Mouse (Mus musculus) cortical plate, adult 2 months (tissue): ENCODE measurements around the gene Apbb2.

Experiments
- CTCF ChIP-seq: fragments of 200-500 bp; IDR thresholded peaks from 2 replicates; pipeline ENCODE4 v1.5.1; 2011; ENCODE audit warnings: mild to moderate bottlenecking, control low read depth, low read length; ENCODE audit not compliant: insufficient read depth; ENCODE audit errors: extremely low read depth
- POLR2A ChIP-seq: fragments of 200-500 bp; IDR thresholded peaks from 2 replicates; pipeline ENCODE4 v1.6.1; 2011; ENCODE audit warnings: mild to moderate bottlenecking, low read length, control low read depth; ENCODE audit not compliant: insufficient read depth; ENCODE audit errors: extremely low read depth

GRCm38 (mm10) chr5:66350611-66351010, 268.0 kb downstream of the Apbb2 start:
- TF ChIP-seq CTCF (no peak), POLR2A (no peak)
